Mouse (Mus musculus): ENCODE data around the gene Gtf2h2.
"Not testable (repeated sequence)": the region's sequence is repeated elsewhere in the genome, so short reads cannot be mapped to it uniquely, and the experiment has no call there.

Gene Gtf2h2

GRCm38 (mm10) chr13:100491623-100492022 is 756 bp downstream of the Gtf2h2 start:
- in situ Hi-C loops (cut with MboI, MseI): loop anchor here (25.0 kb wide), 1 partner anchor 1154 kb away; the partner anchor contains the start of genes Mrps27 and Ptcd2

- in situ Hi-C loops (cut with MboI, MseI): loop anchor here (25.0 kb wide), 1 partner anchor 1153 kb away; the partner anchor contains the start of genes Mrps27 and Ptcd2
Measured at GRCm38 (mm10) chr13:100490424-100490823, 2.0 kb downstream of the Gtf2h2 start.

- in situ Hi-C loops (cut with MboI, MseI): loop anchor here (5.0 to 25.0 kb wide), 2 partner anchors 356 to 1146 kb away; partner anchors contain the start of genes Mrps27 and Ptcd2
Measured at GRCm38 (mm10) chr13:100483610-100484009, 8.8 kb downstream of the Gtf2h2 start.

GRCm38 (mm10) chr13:100463527-100464222 is 28.7 kb downstream of the Gtf2h2 start:
- in situ Hi-C loops (cut with MboI, MseI): no loop called here

GRCm38 (mm10) chr13:100461336-100461735 is 31.0 kb downstream of the Gtf2h2 start:
- in situ Hi-C loops (cut with MboI, MseI): no loop called here

- in situ Hi-C loops (cut with MboI, MseI): not testable (repeated sequence)
Measured at GRCm38 (mm10) chr13:100452415-100453127, 39.8 kb downstream of the Gtf2h2 start, which contains the start of gene Naip1. TSS of gene Naip1 (minus strand) at chr13:100452869.

GRCm38 (mm10) chr13:100449495-100449894 is 42.9 kb downstream of the Gtf2h2 start:
- in situ Hi-C loops (cut with MboI, MseI): no loop called here

- in situ Hi-C loops (cut with MboI, MseI): no loop called here
Measured at GRCm38 (mm10) chr13:100440116-100440515, 52.3 kb downstream of the Gtf2h2 start.

GRCm38 (mm10) chr13:100438701-100439100 is 53.7 kb downstream of the Gtf2h2 start:
- in situ Hi-C loops (cut with MboI, MseI): no loop called here

GRCm38 (mm10) chr13:100437322-100437825 is 55.0 kb downstream of the Gtf2h2 start:
- in situ Hi-C loops (cut with MboI, MseI): no loop called here

- in situ Hi-C loops (cut with MboI, MseI): not testable (repeated sequence)
Measured at GRCm38 (mm10) chr13:100436556-100437163, 55.7 kb downstream of the Gtf2h2 start.

GRCm38 (mm10) chr13:100419958-100420357 is 72.4 kb downstream of the Gtf2h2 start:
- in situ Hi-C loops (cut with MboI, MseI): loop anchor here (5.0 kb wide), 1 partner anchor 107 kb away; no protein-coding TSS in a partner anchor

- in situ Hi-C loops (cut with MboI, MseI): no loop called here
Measured at GRCm38 (mm10) chr13:100414428-100414827, 78.0 kb downstream of the Gtf2h2 start.

Measured in regulatory T cell (primary cell).